Mouse (Mus musculus) bone marrow, adult 2 months (tissue): ENCODE data around the gene Mettl4.
"Not testable (repeated sequence)": the region's sequence is repeated elsewhere in the genome, so short reads cannot be mapped to it uniquely, and the experiment has no call there.

ENCODE experiments used
- CTCF ChIP-seq: fragments of 200-500 bp; IDR thresholded peaks from 2 replicates; pipeline ENCODE4 v1.5.1; 2011; ENCODE audit warnings: low read length, control low read depth; ENCODE audit not compliant: control insufficient read depth, insufficient read depth
- POLR2A ChIP-seq: fragments of 200-500 bp; IDR thresholded peaks from 2 replicates; pipeline ENCODE4 v1.6.1; 2011; ENCODE audit warnings: low read depth, mild to moderate bottlenecking, control low read depth, low read length, borderline replicate concordance; ENCODE audit not compliant: control insufficient read depth

DNA sequence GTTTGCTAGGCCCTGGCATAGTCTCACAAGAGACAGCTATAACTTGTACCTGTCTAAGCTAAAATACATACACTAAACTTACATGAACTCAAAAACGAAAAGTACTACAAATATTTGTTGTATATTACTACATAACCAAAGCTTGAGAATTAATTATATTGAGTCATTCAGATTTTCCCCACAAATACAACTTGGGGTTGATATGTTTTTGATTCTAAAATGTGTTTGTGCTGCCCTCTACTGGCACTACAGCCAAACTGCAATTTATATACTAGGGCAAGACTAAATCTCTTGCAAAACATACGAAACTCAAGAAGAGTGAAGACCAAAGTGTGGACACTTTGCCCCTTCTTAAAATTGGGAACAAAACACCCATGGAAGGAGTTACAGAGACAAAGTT lies 19.4 kb downstream of the Mettl4 start:
- not testable (repeated sequence) for TF ChIP-seq CTCF, POLR2A
